Mouse (Mus musculus) spleen, adult 2 months (tissue): Measurements from ENCODE around the gene Siglecg.

Experiments
- CTCF ChIP-seq: fragments of 200-500 bp; IDR thresholded peaks from 2 replicates; pipeline ENCODE4 v1.5.1; 2011; ENCODE audit warnings: mild to moderate bottlenecking, inconsistent platforms; ENCODE audit not compliant: insufficient read depth, insufficient read length, insufficient replicate concordance; ENCODE audit errors: extremely low read depth
- POLR2A ChIP-seq: fragments of 200-500 bp; IDR thresholded peaks from 2 replicates; pipeline ENCODE4 v1.6.1; 2011; ENCODE audit warnings: low read depth, low read length, inconsistent platforms

DNA sequence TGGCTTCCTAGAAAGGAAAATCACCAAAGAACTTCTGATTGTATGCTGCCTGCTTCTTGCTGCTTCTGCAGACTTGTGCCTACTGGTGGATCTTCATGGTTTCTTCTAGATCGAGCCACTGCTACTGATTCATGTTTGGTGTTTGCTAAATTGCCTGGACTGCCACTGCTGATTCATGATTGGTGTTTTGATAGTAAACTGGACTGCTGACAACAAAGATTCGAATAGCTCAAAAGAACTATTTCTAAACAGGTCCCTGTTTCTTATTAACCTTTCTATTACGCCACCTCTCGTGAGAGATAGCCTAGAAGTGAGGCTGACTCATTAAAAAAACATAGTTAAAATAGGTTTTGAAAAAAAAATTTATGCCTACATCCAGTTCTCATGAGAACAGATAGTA is 46.0 kb upstream of the Siglecg start:
- TF ChIP-seq CTCF = no peak
- no peak for TF ChIP-seq POLR2A
